Mouse (Mus musculus): ENCODE measurements around the gene Pcbp3. TPM values are rescaled to one million over a fixed set of nuclear protein-coding genes. Genes with fewer than 3 reads are reported as not detected.

The Pcbp3 gene
- total and polyA plus RNA-seq, 2 experiments from 2014 or later = 57.0 to 92.9 TPM

DNA sequence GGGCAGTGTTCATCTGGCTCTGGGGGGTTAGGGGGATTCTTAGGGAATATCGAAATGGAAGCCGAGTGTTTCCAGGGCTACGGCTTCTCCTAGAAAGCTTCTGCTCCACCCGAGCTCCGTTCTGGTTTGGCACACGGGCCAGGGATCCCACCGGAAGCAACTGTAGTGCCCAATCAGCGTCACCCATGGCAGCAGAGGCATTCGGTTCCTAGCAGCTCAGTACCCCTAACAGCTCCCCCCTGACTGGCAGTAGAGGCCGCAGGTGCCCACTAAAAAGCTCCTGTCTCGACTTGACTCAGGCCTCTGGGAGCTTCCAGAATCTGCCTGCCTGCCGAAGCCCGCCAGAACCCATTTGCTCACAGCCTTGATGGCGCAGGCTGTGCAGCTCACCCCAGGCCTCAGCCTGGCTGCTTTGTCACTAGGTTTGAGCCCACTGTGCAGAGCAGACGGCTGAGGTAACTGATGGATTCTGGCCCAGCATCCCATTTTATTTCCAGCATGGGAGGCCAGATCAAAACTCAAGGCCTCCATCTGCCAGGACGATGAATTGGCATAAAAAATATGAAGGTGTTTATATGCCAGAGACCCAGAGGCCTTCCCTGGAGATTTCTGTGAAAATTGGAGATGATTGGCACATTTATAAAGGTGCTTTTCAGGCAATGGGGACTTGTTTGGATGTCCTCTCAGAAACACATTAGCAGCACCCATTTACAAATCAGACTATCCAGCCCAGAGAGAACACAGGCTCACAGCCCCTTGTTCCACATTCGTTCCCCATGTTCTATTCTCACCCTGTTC lies 78.8 kb downstream of the Pcbp3 start:
- Histone ChIP-seq H3K4me3 (ENCODE audit: low read length) (no peak overlapping the region), H3K4me2 (ENCODE audit: low read depth, low read length) (no peak overlapping the region), H3K27me3 (ENCODE audit: insufficient read depth, low read length) (no peaks in the 10 kb centered on the region), H3K27ac (peak overlapping the region; percentile 62; the same call in 1 of the 2 replicates), H3K4me1 (ENCODE audit: insufficient read depth, low read length) (peaks cover 13% of the 10 kb centered on the region), H3K9ac (replicated peaks; ENCODE audit: low read length) (no peak overlapping the region), H3K36me3 (ENCODE audit: insufficient read depth, low read length) (no peaks in the 10 kb centered on the region), H3K9me3 (ENCODE audit: low read length) (no peaks in the 10 kb centered on the region)
- peak; percentile 71; the same call in 1 of the 2 replicates for ATAC-seq
- DNase-seq (ENCODE audit: low spot score) = peak; percentile 45
- TF ChIP-seq CTCF (IDR thresholded peaks at IDR 0.05; ENCODE audit: low read depth) = no peak
- 33% methylated on average over 17 of the region's 17 CpGs for WGBS

DNA sequence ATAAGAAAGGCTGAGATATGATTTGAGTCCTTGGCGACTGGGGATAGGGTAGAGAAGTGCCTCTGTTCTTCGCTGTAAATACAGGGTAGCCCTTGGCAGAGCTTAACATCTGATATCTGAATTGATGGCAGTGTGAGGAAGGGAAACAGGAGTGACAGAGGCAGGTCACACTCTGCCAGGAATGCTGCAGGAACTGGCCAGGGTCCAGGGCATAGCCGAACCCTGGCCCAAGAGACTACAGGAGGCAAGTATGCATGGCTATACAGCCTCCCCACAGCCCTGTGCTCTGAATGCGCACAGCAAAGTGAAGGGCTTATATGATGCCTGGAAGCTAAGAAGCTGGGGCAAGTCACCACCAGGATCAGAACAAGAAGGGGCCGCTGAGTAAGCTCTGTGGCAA lies 79.8 kb downstream of the Pcbp3 start:
- Histone ChIP-seq H3K27me3 (ENCODE audit: insufficient read depth, low read length) (no peaks in the 10 kb centered on the region), H3K27ac (peak overlapping the region; percentile 41), H3K9me3 (ENCODE audit: low read length) (no peaks in the 10 kb centered on the region), H3K4me3 (ENCODE audit: low read length) (no peak overlapping the region), H3K4me1 (ENCODE audit: insufficient read depth, low read length) (peaks cover 13% of the 10 kb centered on the region), H3K36me3 (ENCODE audit: insufficient read depth, low read length) (no peaks in the 10 kb centered on the region), H3K9ac (replicated peaks; ENCODE audit: low read length) (no peak overlapping the region), H3K4me2 (ENCODE audit: low read depth, low read length) (no peak overlapping the region)
- DNase-seq (ENCODE audit: low spot score) (peak; percentile 35), ATAC-seq (0 out of 2 replicates have a peak, but pooled peaks have one; percentile 27)
- no peak for TF ChIP-seq CTCF (IDR thresholded peaks at IDR 0.05; ENCODE audit: low read depth)
- 40% methylated on average over 5 of the region's 5 CpGs for WGBS

DNA sequence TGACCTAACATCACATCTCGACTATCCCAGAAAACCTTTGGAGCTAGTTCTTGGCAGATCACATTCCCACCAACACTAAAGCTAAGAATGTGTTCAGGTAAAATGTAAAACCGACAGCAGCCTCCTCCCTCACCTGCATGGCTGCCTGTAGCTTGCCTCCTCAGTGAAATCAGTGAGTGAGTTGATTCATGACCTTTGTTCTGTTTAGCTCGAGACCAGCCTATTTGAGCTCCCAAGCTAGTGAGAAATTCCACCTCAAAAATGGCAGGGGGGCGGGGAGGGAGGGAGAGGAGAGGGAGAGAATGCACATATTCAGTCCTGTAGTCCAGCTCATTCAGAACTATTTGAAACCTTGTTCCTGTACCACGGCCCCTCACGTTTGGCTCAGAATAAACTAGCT lies 86.4 kb downstream of the Pcbp3 start:
- H3K9me3 ChIP-seq (ENCODE audit: low read length) = no peaks in the 10 kb centered on the region

DNA sequence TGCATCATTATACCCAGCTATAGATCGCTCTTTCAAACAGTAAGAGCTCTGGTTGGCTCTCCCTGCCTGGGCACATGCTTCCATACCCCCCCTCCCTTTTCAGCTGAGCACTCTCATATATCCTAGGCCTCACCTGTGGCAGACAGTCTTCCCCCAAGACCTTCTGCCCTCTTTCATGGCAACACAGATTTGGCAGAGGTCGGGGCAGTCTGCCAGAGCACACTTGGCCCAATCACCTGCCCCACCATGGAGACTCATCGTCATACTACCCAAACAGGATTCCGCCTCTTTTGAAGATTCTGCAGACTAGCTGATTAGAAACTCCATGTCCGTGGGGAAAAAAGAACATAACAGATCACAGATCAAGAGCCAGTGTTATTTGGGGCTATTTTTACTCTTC lies 86.8 kb downstream of the Pcbp3 start:
- Histone ChIP-seq H3K27me3 (ENCODE audit: insufficient read depth, low read length) (no peaks in the 10 kb centered on the region), H3K9me3 (ENCODE audit: low read length) (no peaks in the 10 kb centered on the region), H3K27ac (no peak overlapping the region), H3K36me3 (ENCODE audit: insufficient read depth, low read length) (no peaks in the 10 kb centered on the region), H3K4me2 (ENCODE audit: low read depth, low read length) (no peak overlapping the region), H3K9ac (replicated peaks; ENCODE audit: low read length) (no peak overlapping the region), H3K4me3 (ENCODE audit: low read length) (no peak overlapping the region), H3K4me1 (ENCODE audit: insufficient read depth, low read length) (no peaks in the 10 kb centered on the region)
- no peak for TF ChIP-seq CTCF (IDR thresholded peaks at IDR 0.05; ENCODE audit: low read depth)
- DNase-seq (ENCODE audit: low spot score) (no peak), ATAC-seq (no peak)
- WGBS = 88% methylated on average over 5 of the region's 5 CpGs

More for the DNA sequence above, 86.4 kb downstream of the Pcbp3 start:
- WGBS = 79% methylated on average over 6 of the region's 6 CpGs
- Histone ChIP-seq H3K27me3 (ENCODE audit: insufficient read depth, low read length) (no peaks in the 10 kb centered on the region), H3K9ac (replicated peaks; ENCODE audit: low read length) (no peak overlapping the region), H3K4me1 (ENCODE audit: insufficient read depth, low read length) (no peaks in the 10 kb centered on the region), H3K27ac (no peak overlapping the region), H3K36me3 (ENCODE audit: insufficient read depth, low read length) (no peaks in the 10 kb centered on the region), H3K4me2 (ENCODE audit: low read depth, low read length) (no peak overlapping the region), H3K4me3 (ENCODE audit: low read length) (no peak overlapping the region)
- DNase-seq (ENCODE audit: low spot score) (no peak), ATAC-seq (no peak)
- TF ChIP-seq CTCF (IDR thresholded peaks at IDR 0.05; ENCODE audit: low read depth) = no peak

DNA sequence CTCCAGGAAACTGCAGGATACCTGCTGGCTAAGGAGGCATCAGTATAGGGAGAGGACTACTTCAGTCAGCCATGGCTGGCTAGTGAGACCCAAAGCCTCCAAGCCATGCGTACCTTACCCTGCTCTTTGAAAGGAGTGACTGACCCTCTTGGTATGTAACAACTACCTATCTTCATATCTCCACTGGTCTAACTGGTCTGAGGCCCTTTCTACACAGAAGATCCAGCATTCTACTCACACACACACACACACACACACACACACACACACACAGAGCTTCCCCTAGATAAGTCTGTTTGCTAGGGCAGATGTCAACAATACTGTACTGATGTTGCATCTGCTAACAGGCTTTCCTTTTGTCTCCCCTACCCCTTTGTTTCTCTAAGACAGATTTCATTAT lies 87.3 kb downstream of the Pcbp3 start:
- Histone ChIP-seq H3K27me3 (ENCODE audit: insufficient read depth, low read length) (no peaks in the 10 kb centered on the region), H3K4me1 (ENCODE audit: insufficient read depth, low read length) (no peaks in the 10 kb centered on the region), H3K9ac (replicated peaks; ENCODE audit: low read length) (no peak overlapping the region), H3K9me3 (ENCODE audit: low read length) (no peaks in the 10 kb centered on the region), H3K4me3 (ENCODE audit: low read length) (no peak overlapping the region), H3K36me3 (ENCODE audit: insufficient read depth, low read length) (no peaks in the 10 kb centered on the region), H3K4me2 (ENCODE audit: low read depth, low read length) (no peak overlapping the region), H3K27ac (peak overlapping the region; percentile 27)
- no peak for TF ChIP-seq CTCF (IDR thresholded peaks at IDR 0.05; ENCODE audit: low read depth)
- 94% methylated on average over 1 of the region's 1 CpGs for WGBS
- DNase-seq (ENCODE audit: low spot score) (no peak), ATAC-seq (peak; percentile 40)

DNA sequence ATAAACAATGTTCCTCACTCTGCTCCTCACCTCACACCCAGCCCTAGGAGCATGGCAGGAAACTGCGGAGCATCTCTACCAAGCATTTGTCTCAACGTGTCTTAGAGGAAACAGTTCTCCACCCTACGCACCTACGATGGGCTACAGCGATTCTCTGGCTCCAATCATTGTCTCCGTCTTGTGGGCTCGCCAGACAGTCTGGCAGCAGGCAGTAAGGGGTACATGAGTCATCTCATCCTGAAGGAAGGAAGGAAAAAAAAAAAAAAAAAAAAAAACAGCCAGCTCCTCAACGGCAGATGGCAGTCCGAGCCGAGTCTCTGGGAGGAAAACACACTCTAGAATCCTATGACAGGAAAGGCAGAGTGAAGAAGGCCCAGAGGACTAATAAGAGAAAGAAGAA lies 87.7 kb downstream of the Pcbp3 start:
- Histone ChIP-seq H3K4me2 (ENCODE audit: low read depth, low read length) (no peak overlapping the region), H3K4me3 (ENCODE audit: low read length) (no peak overlapping the region), H3K4me1 (ENCODE audit: insufficient read depth, low read length) (no peaks in the 10 kb centered on the region), H3K27me3 (ENCODE audit: insufficient read depth, low read length) (no peaks in the 10 kb centered on the region), H3K27ac (peak overlapping the region; percentile 27; the same call in 1 of the 2 replicates), H3K36me3 (ENCODE audit: insufficient read depth, low read length) (no peaks in the 10 kb centered on the region), H3K9ac (replicated peaks; ENCODE audit: low read length) (no peak overlapping the region), H3K9me3 (ENCODE audit: low read length) (no peaks in the 10 kb centered on the region)
- WGBS = 53% methylated on average over 10 of the region's 10 CpGs
- 0 out of 2 replicates have a peak, but pooled peaks have one; percentile 15 for TF ChIP-seq CTCF (IDR thresholded peaks at IDR 0.05; ENCODE audit: low read depth)
- ATAC-seq (peak; percentile 40), DNase-seq (ENCODE audit: low spot score) (peak; percentile 50)

DNA sequence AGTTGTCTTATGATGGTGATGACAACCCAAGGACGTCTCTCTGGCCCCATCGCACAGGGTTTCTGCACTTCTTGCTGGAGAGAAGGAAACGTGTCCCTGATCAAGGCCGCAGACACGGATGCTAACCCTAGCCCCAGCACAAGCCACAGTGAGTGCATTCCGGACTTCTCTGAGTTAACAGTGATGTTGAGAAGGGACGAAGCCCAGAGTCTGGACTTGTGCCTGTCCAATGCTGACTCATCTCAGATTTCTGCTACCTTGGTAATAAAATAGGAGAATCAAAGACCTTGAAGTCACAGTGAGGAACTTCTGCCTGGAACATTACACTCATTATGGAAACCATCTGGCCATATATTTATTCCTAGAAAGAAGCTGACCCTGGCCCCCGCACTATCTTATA lies 89.0 kb downstream of the Pcbp3 start:
- Histone ChIP-seq H3K4me3 (ENCODE audit: low read length) (no peak overlapping the region), H3K4me1 (ENCODE audit: insufficient read depth, low read length) (no peaks in the 10 kb centered on the region), H3K9ac (replicated peaks; ENCODE audit: low read length) (no peak overlapping the region), H3K36me3 (ENCODE audit: insufficient read depth, low read length) (no peaks in the 10 kb centered on the region), H3K27ac (no peak overlapping the region), H3K27me3 (ENCODE audit: insufficient read depth, low read length) (no peaks in the 10 kb centered on the region), H3K9me3 (ENCODE audit: low read length) (no peaks in the 10 kb centered on the region), H3K4me2 (ENCODE audit: low read depth, low read length) (no peak overlapping the region)
- no peak for ATAC-seq
- WGBS = 87% methylated on average over 8 of the region's 8 CpGs
- TF ChIP-seq CTCF (IDR thresholded peaks at IDR 0.05; ENCODE audit: low read depth) = no peak
- no peak for DNase-seq (ENCODE audit: low spot score)
